Mouse (Mus musculus) layer of hippocampus, adult 18-20 months (tissue): Measurements from ENCODE around the gene Ankmy1. TPM values are rescaled to one million over a fixed set of nuclear protein-coding genes. Genes with fewer than 3 reads are reported as not detected.

Experiments used
- DNase-seq, 2 experiments: peaks; one replicate each; pipeline ENCODE4 v3.0.0; 2022; ENCODE audit warnings: low spot score in 2 of 2
- total RNA-seq, 2 experiments: library from RNA; stranded (reverse); gene quantifications; 2 replicates each; pipeline ENCODE4 v1.2.3; 2021

The Ankmy1 gene
- total RNA-seq, 2 experiments from 2014 or later: 0.42 to 0.53 TPM

GRCm38 (mm10) chr1:92875360-92876111, 27.2 kb downstream of the Ankmy1 start:
- DNase-seq: no peak

GRCm38 (mm10) chr1:92874011-92874410, 28.7 kb downstream of the Ankmy1 start:
- DNase-seq: no peak

GRCm38 (mm10) chr1:92872666-92873065, 30.0 kb downstream of the Ankmy1 start:
- no peak for DNase-seq

- DNase-seq: no peak
Observed at GRCm38 (mm10) chr1:92869985-92870384, 32.7 kb downstream of the Ankmy1 start.

- DNase-seq: no peak
Observed at GRCm38 (mm10) chr1:92866170-92866569, 36.5 kb downstream of the Ankmy1 start.

- DNase-seq: no peak
Observed at GRCm38 (mm10) chr1:92863268-92863667, 39.4 kb downstream of the Ankmy1 start.

GRCm38 (mm10) chr1:92861503-92861902, 41.2 kb downstream of the Ankmy1 start:
- DNase-seq: no peak

GRCm38 (mm10) chr1:92852450-92852849, 50.3 kb downstream of the Ankmy1 start:
- no peak for DNase-seq

GRCm38 (mm10) chr1:92849938-92850574, 52.6 kb downstream of the Ankmy1 start:
- DNase-seq: no peak

GRCm38 (mm10) chr1:92849491-92849890, 53.2 kb downstream of the Ankmy1 start:
- no peak for DNase-seq

GRCm38 (mm10) chr1:92847873-92848839, 54.5 kb downstream of the Ankmy1 start:
- DNase-seq: no peak

GRCm38 (mm10) chr1:92845889-92846288, 56.8 kb downstream of the Ankmy1 start:
- DNase-seq: no peak

GRCm38 (mm10) chr1:92841427-92841826, 61.3 kb downstream of the Ankmy1 start:
- DNase-seq: no peak

- DNase-seq: no peak
Observed at GRCm38 (mm10) chr1:92840231-92840890, 62.3 kb downstream of the Ankmy1 start.

GRCm38 (mm10) chr1:92839211-92839610, 63.5 kb downstream of the Ankmy1 start:
- no peak for DNase-seq

GRCm38 (mm10) chr1:92837931-92838833, 64.5 kb downstream of the Ankmy1 start:
- no peak for DNase-seq

- DNase-seq: peak; percentile 61 to 93
Observed at GRCm38 (mm10) chr1:92833987-92834706, 68.6 kb downstream of the Ankmy1 start.

- DNase-seq: peak in 1 of 2 experiments; percentile 42
Observed at GRCm38 (mm10) chr1:92832011-92833010, 70.4 kb downstream of the Ankmy1 start.
